Mouse (Mus musculus): ENCODE measurements at regions not wholly inside any gene's neighbourhood (a gene's known extent, or its start where the extent isn't known, plus 50 kb on each side); places are given as distances from the start of the nearest gene placed in this dataset.

GRCm38 (mm10) chr1:136723839-136724443, 99.2 kb downstream of the Zfp281 start:
- no peak for DNase-seq

GRCm38 (mm10) chr1:136725242-136725641, 100.5 kb downstream of the Zfp281 start:
- DNase-seq: no peak

GRCm38 (mm10) chr1:136726145-136726935, 101.6 kb downstream of the Zfp281 start:
- DNase-seq: peak; percentile 31

GRCm38 (mm10) chr1:136727868-136728631, 103.3 kb downstream of the Zfp281 start:
- DNase-seq: no peak

- DNase-seq: no peak
Measured at GRCm38 (mm10) chr1:136728632-136728944, 103.9 kb downstream of the Zfp281 start.

- DNase-seq: no peak
Measured at GRCm38 (mm10) chr1:136730638-136731037, 105.9 kb downstream of the Zfp281 start.

GRCm38 (mm10) chr1:136738030-136738429, 113.3 kb downstream of the Zfp281 start:
- no peak for DNase-seq

GRCm38 (mm10) chr1:136739486-136739885, 114.8 kb downstream of the Zfp281 start:
- peak; percentile 59 for DNase-seq

- no peak for DNase-seq
Measured at GRCm38 (mm10) chr1:136741061-136741460, 116.4 kb downstream of the Zfp281 start.

- DNase-seq: peak; percentile 69
Measured at GRCm38 (mm10) chr1:136749188-136749587, 124.5 kb downstream of the Zfp281 start.

GRCm38 (mm10) chr1:136751464-136752191, 126.9 kb downstream of the Zfp281 start:
- no peak for DNase-seq

GRCm38 (mm10) chr1:136754286-136754685, 129.6 kb downstream of the Zfp281 start:
- DNase-seq: no peak

GRCm38 (mm10) chr1:136758730-136759129, 134.0 kb downstream of the Zfp281 start:
- DNase-seq: peak; percentile 7

GRCm38 (mm10) chr1:136759164-136759563, 134.5 kb downstream of the Zfp281 start:
- DNase-seq: no peak

- DNase-seq: no peak
Measured at GRCm38 (mm10) chr1:136761467-136761866, 136.8 kb downstream of the Zfp281 start.

GRCm38 (mm10) chr1:136768969-136769401, 144.3 kb downstream of the Zfp281 start:
- peak; percentile 38 for DNase-seq

GRCm38 (mm10) chr1:136773743-136774142, 149.0 kb downstream of the Zfp281 start:
- no peak for DNase-seq

- DNase-seq: no peak
Measured at GRCm38 (mm10) chr1:136776211-136776610, 151.5 kb downstream of the Zfp281 start.

GRCm38 (mm10) chr1:136777263-136777980, 152.7 kb downstream of the Zfp281 start:
- DNase-seq: no peak

- DNase-seq: no peak
Measured at GRCm38 (mm10) chr1:136779384-136779783, 154.7 kb downstream of the Zfp281 start.

- DNase-seq: peak; percentile 39
Measured at GRCm38 (mm10) chr1:136781561-136782025, 156.9 kb downstream of the Zfp281 start.

- peak; percentile 71 for DNase-seq
Measured at GRCm38 (mm10) chr1:136782261-136782660, 157.6 kb downstream of the Zfp281 start.
